Mouse (Mus musculus) CH12.LX (cell line): ENCODE data around the gene Unc5cl.

Source experiments
- CHD2 ChIP-seq: IDR thresholded peaks from 2 replicates; pipeline ENCODE4 v1.6.1; 2011; ENCODE audit warnings: low read length, improper control_type of control experiment
- CTCF ChIP-seq, 2 experiments: IDR thresholded peaks in 1 of 2; conservative IDR thresholded peaks in 1 of 2; 2 replicates each; pipeline ENCODE4 v1.5.1; 2011 to 2012; ENCODE audit warnings: low read depth in 2 of 2, low read length in 2 of 2, improper control_type of control experiment in 1 of 2, inconsistent platforms in 1 of 2, mild to moderate bottlenecking in 1 of 2, moderate library complexity in 1 of 2
- E2F4 ChIP-seq: IDR thresholded peaks from 2 replicates; pipeline ENCODE4 v1.6.1; 2011; ENCODE audit warnings: low read depth, low read length, improper control_type of control experiment; ENCODE audit not compliant: insufficient replicate concordance
- ELF1 ChIP-seq: IDR thresholded peaks from 2 replicates; pipeline ENCODE4 v1.6.1; 2014; ENCODE audit warnings: low read depth, mild to moderate bottlenecking, inconsistent platforms, low read length, improper control_type of control experiment
- EP300 ChIP-seq: IDR thresholded peaks from 2 replicates; pipeline ENCODE4 v1.6.1; 2011; ENCODE audit warnings: low read length, improper control_type of control experiment
- ETS1 ChIP-seq: conservative IDR thresholded peaks from 2 replicates; pipeline ENCODE4 v1.6.1; 2012; ENCODE audit warnings: low read depth, mild to moderate bottlenecking, inconsistent platforms, low read length, improper control_type of control experiment, moderate library complexity
- KAT2A ChIP-seq: IDR thresholded peaks from 2 replicates; pipeline ENCODE4 v1.6.1; 2012; ENCODE audit warnings: low read length, improper control_type of control experiment, inconsistent platforms; ENCODE audit not compliant: insufficient replicate concordance
- MAZ ChIP-seq: IDR thresholded peaks from 2 replicates; pipeline ENCODE4 v1.6.1; 2012; ENCODE audit warnings: low read depth, mild to moderate bottlenecking, inconsistent platforms, low read length, improper control_type of control experiment, moderate library complexity
- NRF1 ChIP-seq: IDR thresholded peaks from 2 replicates; pipeline ENCODE4 v1.6.1; 2014; ENCODE audit warnings: low read depth, mild to moderate bottlenecking, inconsistent platforms, low read length, improper control_type of control experiment, moderate library complexity
- POLR2A ChIP-seq: IDR thresholded peaks from 2 replicates; pipeline ENCODE4 v1.6.1; 2011; ENCODE audit warnings: low read depth, mild to moderate bottlenecking, improper control_type of control experiment, low read length
- USF1 ChIP-seq: IDR thresholded peaks from 2 replicates; pipeline ENCODE4 v1.6.1; 2014; ENCODE audit warnings: low read depth, mild to moderate bottlenecking, inconsistent platforms, low read length, improper control_type of control experiment
- ZKSCAN1 ChIP-seq: IDR thresholded peaks from 2 replicates; pipeline ENCODE4 v1.6.1; 2012; ENCODE audit warnings: low read depth, inconsistent platforms, low read length, improper control_type of control experiment, borderline replicate concordance

DNA sequence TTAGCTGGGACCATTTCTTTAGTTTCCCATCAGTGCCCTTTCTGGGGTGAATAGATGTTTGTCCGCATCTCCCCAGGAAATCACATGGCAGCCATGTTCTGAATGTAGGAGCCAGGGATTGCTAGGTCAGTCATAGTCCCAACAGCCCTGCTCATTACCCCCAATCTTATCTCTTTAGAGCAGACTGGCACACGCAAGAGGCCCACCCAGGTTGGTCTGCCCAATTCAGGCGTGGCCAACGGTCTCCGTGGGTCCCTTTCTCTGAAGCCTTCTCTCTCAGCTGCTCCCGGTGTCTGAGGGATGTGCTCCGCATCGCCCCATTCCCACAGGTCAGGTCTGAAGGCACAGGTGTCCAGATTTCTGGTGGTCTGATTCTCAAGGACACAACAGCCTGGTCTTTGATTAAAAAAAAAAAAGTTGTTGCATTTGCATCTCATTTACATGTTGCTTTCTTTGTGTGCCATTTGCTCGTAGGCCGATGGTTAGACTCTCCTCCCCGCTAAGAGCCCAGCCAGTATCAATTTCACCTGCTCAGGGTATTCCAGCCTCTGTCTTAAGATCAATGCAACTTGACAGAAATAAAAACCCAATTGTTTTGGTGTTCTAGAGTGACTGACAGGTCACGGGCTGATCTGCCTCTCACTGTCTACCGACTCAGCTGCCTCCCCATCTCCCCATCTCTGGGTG is 3.9 kb upstream of the Unc5cl start:
- TF ChIP-seq MAZ, result no peak
- no peak for TF ChIP-seq CTCF (conservative IDR thresholded peaks at IDR 0.05 in 1 of 2, IDR thresholded peaks at IDR 0.05 in 1 of 2; ENCODE audit: low read depth in 2 of 2, low read length in 2 of 2)
- TF ChIP-seq USF1, result no peak
- TF ChIP-seq E2F4, result no peak
- TF ChIP-seq NRF1, result no peak
- no peak for TF ChIP-seq POLR2A
- TF ChIP-seq ELF1, result no peak
- no peak for TF ChIP-seq ZKSCAN1
- TF ChIP-seq EP300, result no peak
- TF ChIP-seq ETS1, result no peak
- TF ChIP-seq CHD2, result no peak
- TF ChIP-seq KAT2A, result no peak
